Mouse (Mus musculus) lung, embryonic 16.5 days (tissue): ENCODE measurements around the gene Pbx1. TPM values are rescaled to one million over a fixed set of nuclear protein-coding genes. Genes with fewer than 3 reads are reported as not detected.
A peak's percentile ranks its signal among the peaks of the same experiment; 100 is the strongest.

Experiments
- ATAC-seq: fragments of 200-750 bp; cut with Nextera tagmentation; 2 replicates; pipeline ENCODE4 v1.8.0; 2017; ENCODE audit warnings: low read depth, mild to moderate bottlenecking, moderate library complexity
- H3K27ac ChIP-seq: fragments of 300-500 bp; sonication (generic); 2 replicates; pipeline ENCODE4 v1.5.1; 2014; ENCODE audit warnings: mild to moderate bottlenecking, control low read depth, low read length
- H3K27me3 ChIP-seq: fragments of 300-500 bp; sonication (generic); 2 replicates; pipeline ENCODE4 v1.6.1; 2014; ENCODE audit warnings: low read depth, low read length, mixed read lengths; ENCODE audit not compliant: control insufficient read depth, insufficient read depth
- H3K36me3 ChIP-seq: fragments of 300-500 bp; sonication (generic); 2 replicates; pipeline ENCODE4 v1.6.1; 2014; ENCODE audit warnings: low read length; ENCODE audit not compliant: control insufficient read depth, insufficient read depth
- H3K4me1 ChIP-seq: fragments of 300-500 bp; sonication (generic); replicated peaks from 2 replicates; pipeline ENCODE4 v1.6.1; 2014; ENCODE audit warnings: low read length, mixed read lengths; ENCODE audit not compliant: control insufficient read depth, insufficient read depth
- H3K4me2 ChIP-seq: fragments of 300-500 bp; sonication (generic); 2 replicates; pipeline ENCODE4 v1.6.1; 2014; ENCODE audit warnings: low read depth, low read length, control low read depth
- H3K4me3 ChIP-seq: fragments of 300-500 bp; sonication (generic); 2 replicates; pipeline ENCODE4 v1.5.1; 2014; ENCODE audit warnings: mild to moderate bottlenecking, low read length, control low read depth
- H3K9ac ChIP-seq: fragments of 300-500 bp; sonication (generic); 2 replicates; pipeline ENCODE4 v1.6.1; 2014; ENCODE audit warnings: low read length, control low read depth
- H3K9me3 ChIP-seq: fragments of 300-500 bp; sonication (generic); 2 replicates; pipeline ENCODE4 v1.6.1; 2016; ENCODE audit warnings: low read length; ENCODE audit not compliant: control insufficient read depth
- WGBS: fragments of 180-500 bp; shearing (Covaris S2); extraction: QIAGEN DNeasy Blood & Tissue Kit; methylation state at CpG from one replicate; pipeline ENCODE4 v1.1.7; 2014; 5-methylcytosine and 5-hydroxymethylcytosine counted together
- polyA plus RNA-seq: library from polyadenylated mRNA; unstranded; fragments of >200 nt; fragmentation: Nextera tagmentation; extraction: Ambion mirVana; gene quantifications from 2 replicates; pipeline ENCODE4 v1.2.1, GENCODE M21; 2015

The Pbx1 gene
- polyA plus RNA-seq, 1 experiment from 2014 or later = 34.3 TPM

DNA sequence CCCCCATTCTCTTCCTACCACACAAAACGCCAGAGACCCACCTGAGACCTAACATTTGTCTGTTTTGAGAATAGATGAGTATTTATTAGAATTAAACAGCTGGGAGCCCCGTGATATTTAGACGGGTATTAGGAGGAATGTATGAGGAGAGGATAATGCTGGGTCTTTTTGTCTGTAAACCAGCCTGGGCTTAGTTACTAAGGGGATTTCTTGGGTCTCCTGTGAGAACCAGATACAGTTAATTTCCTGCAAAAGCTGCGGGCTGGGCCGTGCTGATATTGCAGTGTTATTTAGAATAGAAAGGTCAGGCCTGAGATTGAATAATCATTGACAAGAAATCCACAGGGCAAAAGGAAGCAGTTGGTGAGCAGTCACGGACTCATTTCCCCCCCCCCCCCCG is 296.5 kb downstream of the Pbx1 start:
- no peak overlapping the region for H3K9ac ChIP-seq
- H3K27me3 ChIP-seq = no peaks in the 10 kb centered on the region
- no peaks in the 10 kb centered on the region for H3K9me3 ChIP-seq
- no peaks in the 10 kb centered on the region for H3K36me3 ChIP-seq
- H3K4me1 ChIP-seq = no peaks in the 10 kb centered on the region; the same call in 1 of the 2 replicates
- H3K4me3 ChIP-seq = no peak overlapping the region
- no peak overlapping the region for H3K27ac ChIP-seq
- WGBS = 53% methylated on average over 7 of the region's 7 CpGs
- no peak for ATAC-seq
- H3K4me2 ChIP-seq = no peak overlapping the region

DNA sequence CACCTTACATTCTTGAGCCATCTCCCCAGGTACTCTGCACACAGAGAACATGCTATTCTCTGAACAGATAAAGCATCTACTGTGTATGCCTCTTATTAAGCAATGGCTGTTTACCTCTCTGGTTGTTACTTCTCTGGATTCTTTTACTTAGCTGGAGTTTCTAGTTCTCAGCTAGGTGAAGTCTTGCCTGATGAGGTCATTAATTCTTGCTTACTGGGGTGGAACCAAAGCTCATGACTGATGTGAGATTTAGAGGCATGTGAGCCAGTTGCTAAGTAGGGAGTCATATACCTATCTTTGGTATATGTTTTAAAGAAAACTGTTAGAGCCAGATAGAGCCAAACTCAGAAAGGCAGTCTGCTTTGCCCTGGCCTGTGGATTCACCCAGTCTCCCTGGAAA is 298.4 kb downstream of the Pbx1 start:
- Histone ChIP-seq H3K9me3 (no peaks in the 10 kb centered on the region), H3K4me2 (no peak overlapping the region), H3K4me3 (no peak overlapping the region), H3K27me3 (no peaks in the 10 kb centered on the region), H3K27ac (no peak overlapping the region), H3K4me1 (no peaks in the 10 kb centered on the region; the same call in 1 of the 2 replicates), H3K36me3 (no peaks in the 10 kb centered on the region), H3K9ac (no peak overlapping the region)
- ATAC-seq = no peak

DNA sequence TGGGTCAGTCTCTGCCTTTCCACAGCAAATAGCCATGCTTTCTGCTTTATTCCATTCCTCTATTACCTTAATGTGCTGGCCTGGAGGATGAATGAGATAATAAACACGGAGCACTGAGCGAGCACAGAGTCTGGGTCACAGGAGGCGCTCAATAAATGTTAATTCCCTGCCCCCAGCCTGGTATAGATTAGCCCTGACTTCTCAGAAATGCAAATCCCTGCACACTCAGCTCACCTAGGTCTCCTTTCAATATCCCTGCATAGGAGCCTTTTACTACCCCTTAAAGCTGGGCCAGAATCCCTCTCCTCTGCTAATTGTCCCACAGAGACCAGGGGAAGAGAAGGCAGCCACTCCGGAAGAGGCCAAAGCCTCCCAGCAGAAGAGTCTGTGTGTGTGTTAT is 304.1 kb downstream of the Pbx1 start:
- Histone ChIP-seq H3K4me2 (no peak overlapping the region), H3K36me3 (no peaks in the 10 kb centered on the region)

GRCm38 (mm10) chr1:168124643-168125490 is 307.2 kb downstream of the Pbx1 start:
- 59% methylated on average over 5 of the region's 5 CpGs for WGBS
- no peak overlapping the region for H3K4me3 ChIP-seq
- H3K36me3 ChIP-seq = no peaks in the 10 kb centered on the region

More for the DNA sequence above, 304.1 kb downstream of the Pbx1 start:
- H3K27ac ChIP-seq = no peak overlapping the region
- no peak overlapping the region for H3K4me3 ChIP-seq
- H3K9me3 ChIP-seq = no peaks in the 10 kb centered on the region
- H3K4me1 ChIP-seq = no peaks in the 10 kb centered on the region
- no peak overlapping the region for H3K9ac ChIP-seq
- WGBS = 56% methylated on average over 4 of the region's 4 CpGs
- ATAC-seq = no peak
- H3K27me3 ChIP-seq = no peaks in the 10 kb centered on the region

DNA sequence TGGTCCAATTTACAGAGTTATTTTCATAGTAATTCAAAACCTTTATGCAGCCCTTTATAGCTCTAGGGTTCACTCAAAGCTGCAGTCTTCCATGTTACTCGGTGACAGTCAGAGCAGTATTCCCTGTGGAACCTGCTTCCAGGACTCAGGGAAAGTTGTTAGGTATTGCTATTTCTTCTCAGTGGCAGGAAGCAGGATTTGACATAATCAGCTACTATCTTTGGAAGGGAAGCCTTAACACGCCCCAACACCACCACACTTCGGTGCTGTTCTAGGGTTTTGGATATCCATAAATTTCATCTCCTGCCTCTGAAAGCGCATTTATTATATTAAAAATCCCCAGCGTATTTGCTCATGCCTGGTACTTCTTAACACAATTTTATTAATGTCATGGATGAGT is 314.0 kb downstream of the Pbx1 start:
- Histone ChIP-seq H3K9me3 (no peaks in the 10 kb centered on the region), H3K4me3 (no peak overlapping the region), H3K27ac (no peak overlapping the region), H3K4me2 (no peak overlapping the region), H3K4me1 (no peaks in the 10 kb centered on the region), H3K27me3 (no peaks in the 10 kb centered on the region), H3K36me3 (no peaks in the 10 kb centered on the region), H3K9ac (no peak overlapping the region)
- ATAC-seq = no peak
- WGBS = 85% methylated on average over 5 of the region's 5 CpGs

More at GRCm38 (mm10) chr1:168124643-168125490, 307.2 kb downstream of the Pbx1 start:
- Histone ChIP-seq H3K27me3 (no peaks in the 10 kb centered on the region), H3K4me2 (no peak overlapping the region), H3K27ac (no peak overlapping the region), H3K4me1 (no peaks in the 10 kb centered on the region), H3K9me3 (no peaks in the 10 kb centered on the region), H3K9ac (no peak overlapping the region)
- ATAC-seq = no peak

GRCm38 (mm10) chr1:168117367-168117766 is 314.7 kb downstream of the Pbx1 start:
- WGBS = 75% methylated on average over 4 of the region's 4 CpGs
- no peak overlapping the region for H3K4me3 ChIP-seq
- ATAC-seq = no peak
- H3K9ac ChIP-seq = no peak overlapping the region
- H3K27me3 ChIP-seq = no peaks in the 10 kb centered on the region
- H3K4me2 ChIP-seq = no peak overlapping the region
- H3K27ac ChIP-seq = no peak overlapping the region
- no peaks in the 10 kb centered on the region for H3K4me1 ChIP-seq
- H3K36me3 ChIP-seq = no peaks in the 10 kb centered on the region
- H3K9me3 ChIP-seq = no peaks in the 10 kb centered on the region

GRCm38 (mm10) chr1:168109797-168110196 is 322.3 kb downstream of the Pbx1 start:
- H3K4me1 ChIP-seq = no peaks in the 10 kb centered on the region
- H3K4me2 ChIP-seq = no peak overlapping the region
- H3K9ac ChIP-seq = no peak overlapping the region
- H3K27me3 ChIP-seq = no peaks in the 10 kb centered on the region
- H3K27ac ChIP-seq = no peak overlapping the region
- no peaks in the 10 kb centered on the region for H3K9me3 ChIP-seq
- H3K36me3 ChIP-seq = no peaks in the 10 kb centered on the region
- no peak for ATAC-seq
- no peak overlapping the region for H3K4me3 ChIP-seq
- 68% methylated on average over 8 of the region's 8 CpGs for WGBS

- 25% methylated on average over 2 of the region's 2 CpGs for WGBS
These were observed 328.2 kb downstream of the Pbx1 start for GRCm38 (mm10) chr1:168103821-168104220.

GRCm38 (mm10) chr1:168101514-168101913 is 330.6 kb downstream of the Pbx1 start:
- no peak overlapping the region for H3K4me3 ChIP-seq
- no peak overlapping the region for H3K27ac ChIP-seq
- no peak overlapping the region for H3K4me2 ChIP-seq
- no peaks in the 10 kb centered on the region for H3K27me3 ChIP-seq
- H3K4me1 ChIP-seq = no peaks in the 10 kb centered on the region
- H3K36me3 ChIP-seq = no peaks in the 10 kb centered on the region
- H3K9me3 ChIP-seq = no peaks in the 10 kb centered on the region
- WGBS = 76% methylated on average over 3 of the region's 3 CpGs
- H3K9ac ChIP-seq = no peak overlapping the region
- no peak for ATAC-seq

More at GRCm38 (mm10) chr1:168103821-168104220, 328.2 kb downstream of the Pbx1 start:
- peak; percentile 64 for ATAC-seq
- Histone ChIP-seq H3K9me3 (no peaks in the 10 kb centered on the region), H3K27me3 (no peaks in the 10 kb centered on the region), H3K4me3 (no peak overlapping the region), H3K4me2 (no peak overlapping the region), H3K36me3 (no peaks in the 10 kb centered on the region), H3K9ac (no peak overlapping the region), H3K27ac (no peak overlapping the region), H3K4me1 (no peaks in the 10 kb centered on the region)
